Comparison of ENCODE assay signal across 8 mouse cellular contexts in genomic region chr1:119054468-119054867, GRCm38 (mm10). TPM values are rescaled to one million over a fixed set of nuclear protein-coding genes. Genes with fewer than 3 reads are reported as not detected.
DNase-seq lines count a peak whose midpoint lies in the region; ATAC-seq lines count a peak whose summit lies in the region.

No protein-coding gene starts in this region.

- 39% methylated on average over 6 of the region's 6 CpGs for WGBS in liver, embryonic 11.5 days
- WGBS in forebrain, embryonic 15.5 days: 11% methylated on average over 6 of the region's 6 CpGs
- 33% methylated on average over 6 of the region's 6 CpGs for WGBS in liver, embryonic 13.5 days (ENCODE audit: insufficient replicate concordance)
- WGBS in stomach, embryonic 15.5 days: 24% methylated on average over 6 of the region's 6 CpGs

- no peak overlapping the region; the same call in 1 of the 2 replicates for H3K9ac ChIP-seq in liver, embryonic 11.5 days (ENCODE audit: low read depth, low read length)
- no peak overlapping the region; the same call in 1 of the 2 replicates for H3K9ac ChIP-seq in forebrain, embryonic 15.5 days (replicated peaks)
- H3K9ac ChIP-seq in liver, embryonic 13.5 days: no peak overlapping the region
- no peak overlapping the region for H3K9ac ChIP-seq in stomach, embryonic 15.5 days

- peak overlapping the region; percentile 86 for H3K4me2 ChIP-seq in liver, embryonic 11.5 days
- peak overlapping the region; percentile 87 for H3K4me2 ChIP-seq in forebrain, embryonic 15.5 days (replicated peaks)
- peak overlapping the region; percentile 68 for H3K4me2 ChIP-seq in liver, embryonic 13.5 days
- H3K4me2 ChIP-seq in stomach, embryonic 15.5 days: peak overlapping the region; percentile 86

- H3K4me3 ChIP-seq in liver, embryonic 11.5 days (ENCODE audit: low read depth, low read length): peak overlapping the region; percentile 53
- peak overlapping the region; percentile 51 for H3K4me3 ChIP-seq in forebrain, embryonic 15.5 days
- H3K4me3 ChIP-seq in liver, embryonic 13.5 days (replicated peaks): 0 out of 2 replicates have a peak overlapping the region, but pooled peaks have one; percentile 49
- peak overlapping the region; percentile 54 for H3K4me3 ChIP-seq in stomach, embryonic 15.5 days (replicated peaks)

- no peaks in the 10 kb centered on the region for H3K36me3 ChIP-seq in liver, embryonic 11.5 days (ENCODE audit: control insufficient read depth, insufficient read depth, low read length)
- H3K36me3 ChIP-seq in forebrain, embryonic 15.5 days: no peaks in the 10 kb centered on the region
- no peaks in the 10 kb centered on the region for H3K36me3 ChIP-seq in liver, embryonic 13.5 days
- H3K36me3 ChIP-seq in stomach, embryonic 15.5 days: no peaks in the 10 kb centered on the region

- no peak for ATAC-seq in liver, embryonic 11.5 days (replicated peaks; ENCODE audit: low FRiP score)
- no peak for ATAC-seq in forebrain, embryonic 15.5 days (replicated peaks)
- no peak for ATAC-seq in liver, embryonic 13.5 days (ENCODE audit: low read depth)
- ATAC-seq in stomach, embryonic 15.5 days (ENCODE audit: insufficient read depth, low FRiP score, low read depth): no peak
- no peak for ATAC-seq in inflammation-experienced regulatory T-cells, adult 6 months

- H3K4me1 ChIP-seq in liver, embryonic 11.5 days (replicated peaks; ENCODE audit: control insufficient read depth, insufficient read depth, low read length): peaks cover 3% of the 10 kb centered on the region; the same call in 1 of the 2 replicates
- H3K4me1 ChIP-seq in forebrain, embryonic 15.5 days: peaks cover 49% of the 10 kb centered on the region
- 0 out of 2 replicates have a peak, but pooled peaks cover 5% of the 10 kb centered on the region for H3K4me1 ChIP-seq in liver, embryonic 13.5 days (replicated peaks)
- peaks cover 32% of the 10 kb centered on the region; the same call in 1 of the 2 replicates for H3K4me1 ChIP-seq in stomach, embryonic 15.5 days

- peaks cover 58% of the 10 kb centered on the region for H3K27me3 ChIP-seq in liver, embryonic 11.5 days (replicated peaks; ENCODE audit: control insufficient read depth, insufficient read depth, low read length)
- no peaks in the 10 kb centered on the region for H3K27me3 ChIP-seq in forebrain, embryonic 15.5 days
- H3K27me3 ChIP-seq in liver, embryonic 13.5 days: peaks cover 67% of the 10 kb centered on the region
- 0 out of 2 replicates have a peak, but pooled peaks cover 15% of the 10 kb centered on the region for H3K27me3 ChIP-seq in stomach, embryonic 15.5 days (replicated peaks)

- no peak for DNase-seq in liver, embryonic 11.5 days (ENCODE audit: low spot score)
- no peak for DNase-seq in liver
- no peak for DNase-seq in liver, embryonic 13.5 days
- DNase-seq in spleen, postnatal 4 days (ENCODE audit: low spot score in 2 of 2): no peak
- DNase-seq in layer of hippocampus, postnatal 36 days: no peak

- no peak overlapping the region for H3K27ac ChIP-seq in liver, embryonic 11.5 days (ENCODE audit: low read depth, low read length)
- 0 out of 2 replicates have a peak overlapping the region, but pooled peaks have one; percentile 3 for H3K27ac ChIP-seq in forebrain, embryonic 15.5 days (replicated peaks)
- H3K27ac ChIP-seq in liver, embryonic 13.5 days: no peak overlapping the region
- H3K27ac ChIP-seq in stomach, embryonic 15.5 days: no peak overlapping the region

- peaks cover 2% of the 10 kb centered on the region; the same call in 1 of the 2 replicates for H3K9me3 ChIP-seq in liver, embryonic 11.5 days (ENCODE audit: control insufficient read depth, low read length)
- H3K9me3 ChIP-seq in forebrain, embryonic 15.5 days: no peaks in the 10 kb centered on the region
- H3K9me3 ChIP-seq in liver, embryonic 13.5 days (replicated peaks): no peaks in the 10 kb centered on the region
- H3K9me3 ChIP-seq in stomach, embryonic 15.5 days: no peaks in the 10 kb centered on the region

RNA-seq across cellular contexts. Expression of gene Gli2, which starts 1.0 kb away (rescaled TPM):
- polyA plus RNA-seq in liver, embryonic 11.5 days (2014; fragmentation: Nextera tagmentation; extraction: Ambion mirVana): 3.4 and 3.6 TPM in 2 replicates
- 4.0 and 5.4 TPM in 2 replicates for polyA plus RNA-seq in forebrain, embryonic 15.5 days (2015; fragmentation: Nextera tagmentation; extraction: Ambion mirVana)
- polyA plus RNA-seq in liver, embryonic 13.5 days (2015; fragmentation: Nextera tagmentation; extraction: Ambion mirVana): 0.22 and 0.75 TPM in 2 replicates
- 7.7 and 8.1 TPM in 2 replicates for polyA plus RNA-seq in stomach, embryonic 15.5 days (2015; fragmentation: Nextera tagmentation; extraction: Ambion mirVana)
- polyA plus RNA-seq in inflammation-experienced regulatory T-cells, adult 6 months (2017; shearing (Covaris generic)): not detected
- total RNA-seq in layer of hippocampus, postnatal 36 days (2021): 1 to 10 TPM; 3.1 to 5.2 TPM
